Mouse (Mus musculus): Measurements from ENCODE around the gene Ssxb3. TPM values are rescaled to one million over a fixed set of nuclear protein-coding genes. Genes with fewer than 3 reads are reported as not detected.
"Not testable (repeated sequence)": the region's sequence is repeated elsewhere in the genome, so short reads cannot be mapped to it uniquely, and the experiment has no call there.

Ssxb3 gene
- not detected in 2 replicates for polyA plus RNA-seq (2015; fragmentation: Nextera tagmentation; extraction: Ambion mirVana)

DNA sequence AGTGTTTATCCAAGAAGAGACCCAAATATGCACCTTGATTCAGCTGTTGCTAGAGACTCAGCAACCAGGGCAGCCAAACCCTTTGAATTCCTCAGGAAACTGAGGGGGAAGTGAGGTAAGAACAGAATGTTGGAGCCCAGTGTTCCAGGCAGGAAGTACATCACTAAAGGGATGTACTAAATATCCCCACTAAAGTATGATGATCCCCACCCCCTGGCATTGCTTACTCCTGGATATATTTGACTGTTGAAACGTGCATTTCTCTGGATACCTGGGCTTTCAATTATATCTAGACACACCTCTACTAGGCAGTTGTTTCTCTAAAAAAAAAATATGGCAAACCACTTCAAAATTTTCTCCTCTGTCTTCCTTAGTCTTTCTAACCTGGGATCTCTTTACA, at the start of gene Ssxb3:
Gene Ssxb3, minus strand, starts transcription at position 101 of the 400 bp plus-strand sequence.
- H3K9ac ChIP-seq (replicated peaks; ENCODE audit: low read depth, low read length); H3K27me3 ChIP-seq (replicated peaks; ENCODE audit: control insufficient read depth, insufficient read depth, low read length); H3K9me3 ChIP-seq (ENCODE audit: control insufficient read depth, low read length); H3K36me3 ChIP-seq (ENCODE audit: control insufficient read depth, insufficient read depth); H3K27ac ChIP-seq (ENCODE audit: low read length); H3K4me3 ChIP-seq (replicated peaks; ENCODE audit: low read length); ATAC-seq; H3K4me2 ChIP-seq (ENCODE audit: low read length); H3K4me1 ChIP-seq (replicated peaks; ENCODE audit: control insufficient read depth, insufficient read depth, low read length): not testable (repeated sequence)
- 15% methylated on average over 1 of the region's 1 CpGs for WGBS

DNA sequence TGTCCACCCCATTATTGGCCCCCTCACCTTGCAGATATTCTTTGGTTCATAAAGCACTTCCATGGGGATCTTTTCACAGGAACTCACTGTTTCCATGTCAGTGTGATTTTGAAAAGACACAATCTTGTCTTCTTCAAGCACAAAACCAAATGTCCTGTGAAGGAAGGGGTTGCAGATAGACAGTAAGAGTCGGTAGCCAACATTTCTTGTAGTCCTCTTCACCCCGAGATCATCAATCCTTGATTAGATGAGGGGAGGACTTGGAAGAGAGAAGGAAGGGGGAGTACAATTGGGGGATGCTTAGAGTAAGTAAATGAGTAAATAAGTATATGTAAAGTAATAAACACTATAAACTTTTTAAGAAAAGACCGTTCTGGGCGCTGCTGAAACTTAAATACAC, 43.5 kb downstream of the Ssxb3 start, which contains the start of gene Ssxb6:
Gene Ssxb6, minus strand, starts transcription at position 101 of the 400 bp plus-strand sequence.
- H3K27ac ChIP-seq (ENCODE audit: low read length); H3K4me3 ChIP-seq (replicated peaks; ENCODE audit: low read length); H3K27me3 ChIP-seq (replicated peaks; ENCODE audit: control insufficient read depth, insufficient read depth, low read length); H3K9me3 ChIP-seq (ENCODE audit: control insufficient read depth, low read length); H3K4me2 ChIP-seq (ENCODE audit: low read length); H3K36me3 ChIP-seq (ENCODE audit: control insufficient read depth, insufficient read depth); H3K9ac ChIP-seq (replicated peaks; ENCODE audit: low read depth, low read length); H3K4me1 ChIP-seq (replicated peaks; ENCODE audit: control insufficient read depth, insufficient read depth, low read length); ATAC-seq: not testable (repeated sequence)
- WGBS, result 73% methylated on average over 4 of the region's 4 CpGs

Other genes with a start within 250 kb of the Ssxb3 start
- gene Ssxb9, start 224.8 kb downstream of the Ssxb3 start, polyA plus RNA-seq (2015; fragmentation: Nextera tagmentation; extraction: Ambion mirVana), result not detected in 2 replicates
- gene Ssxb1, start 178.5 kb downstream of the Ssxb3 start, polyA plus RNA-seq (2015; fragmentation: Nextera tagmentation; extraction: Ambion mirVana), result not detected in 2 replicates
- gene Ssxb2, start 130.1 kb downstream of the Ssxb3 start, polyA plus RNA-seq (2015; fragmentation: Nextera tagmentation; extraction: Ambion mirVana), result not detected in 2 replicates
- gene Gm14459, start 66.9 kb downstream of the Ssxb3 start, polyA plus RNA-seq (2015; fragmentation: Nextera tagmentation; extraction: Ambion mirVana), result not detected in 2 replicates
- not detected in 2 replicates for gene Ssxb6, start 43.6 kb downstream of the Ssxb3 start, polyA plus RNA-seq (2015; fragmentation: Nextera tagmentation; extraction: Ambion mirVana)
- not detected in 2 replicates for gene Ssxb8, start 99.0 kb upstream of the Ssxb3 start, polyA plus RNA-seq (2015; fragmentation: Nextera tagmentation; extraction: Ambion mirVana)
- not detected in 2 replicates for gene Ssx9, start 156.6 kb upstream of the Ssxb3 start, polyA plus RNA-seq (2015; fragmentation: Nextera tagmentation; extraction: Ambion mirVana)
- not detected in 2 replicates for gene Ssxb5, start 211.9 kb upstream of the Ssxb3 start, polyA plus RNA-seq (2015; fragmentation: Nextera tagmentation; extraction: Ambion mirVana)

Data from forebrain, embryonic 16.5 days (tissue).